Mouse (Mus musculus): Measurements from ENCODE around the gene Gria1.
A peak's percentile ranks its signal among the peaks of the same experiment; 100 is the strongest.

The Gria1 gene

GRCm38 (mm10) chr11:57051666-57052562 is 40.7 kb downstream of the Gria1 start:
- peak; percentile 97 for DNase-seq (ENCODE audit: low read depth)

- DNase-seq (ENCODE audit: low read depth): no peak
Observed at GRCm38 (mm10) chr11:57062441-57062840, 51.3 kb downstream of the Gria1 start.

- DNase-seq (ENCODE audit: low read depth): no peak
Observed at GRCm38 (mm10) chr11:57070196-57070901, 59.2 kb downstream of the Gria1 start.

- DNase-seq (ENCODE audit: low read depth): no peak
Observed at GRCm38 (mm10) chr11:57072171-57072570, 61.0 kb downstream of the Gria1 start.

GRCm38 (mm10) chr11:57079423-57079822 is 68.2 kb downstream of the Gria1 start:
- no peak for DNase-seq (ENCODE audit: low read depth)

GRCm38 (mm10) chr11:57089527-57089926 is 78.3 kb downstream of the Gria1 start:
- no peak for DNase-seq (ENCODE audit: low read depth)

- DNase-seq (ENCODE audit: low read depth): no peak
Observed at GRCm38 (mm10) chr11:57090705-57091104, 79.5 kb downstream of the Gria1 start.

- DNase-seq (ENCODE audit: low read depth): peak; percentile 34
Observed at GRCm38 (mm10) chr11:57091276-57091914, 80.2 kb downstream of the Gria1 start.

GRCm38 (mm10) chr11:57100491-57100890 is 89.3 kb downstream of the Gria1 start:
- DNase-seq (ENCODE audit: low read depth): no peak

- DNase-seq (ENCODE audit: low read depth): no peak
Observed at GRCm38 (mm10) chr11:57103751-57104254, 92.6 kb downstream of the Gria1 start.

- DNase-seq (ENCODE audit: low read depth): peak; percentile 31
Observed at GRCm38 (mm10) chr11:57105683-57106082, 94.5 kb downstream of the Gria1 start.

GRCm38 (mm10) chr11:57112386-57112785 is 101.2 kb downstream of the Gria1 start:
- no peak for DNase-seq (ENCODE audit: low read depth)

GRCm38 (mm10) chr11:57114410-57114809 is 103.2 kb downstream of the Gria1 start:
- no peak for DNase-seq (ENCODE audit: low read depth)

- DNase-seq (ENCODE audit: low read depth): no peak
Observed at GRCm38 (mm10) chr11:57127066-57127465, 115.9 kb downstream of the Gria1 start.

GRCm38 (mm10) chr11:57140162-57140780 is 129.1 kb downstream of the Gria1 start:
- no peak for DNase-seq (ENCODE audit: low read depth)

GRCm38 (mm10) chr11:57143681-57144080 is 132.5 kb downstream of the Gria1 start:
- DNase-seq (ENCODE audit: low read depth): no peak

- no peak for DNase-seq (ENCODE audit: low read depth)
Observed at GRCm38 (mm10) chr11:57145192-57145591, 134.0 kb downstream of the Gria1 start.

GRCm38 (mm10) chr11:57145704-57146103 is 134.5 kb downstream of the Gria1 start:
- DNase-seq (ENCODE audit: low read depth): no peak

- DNase-seq (ENCODE audit: low read depth): peak; percentile 54
Observed at GRCm38 (mm10) chr11:57151674-57152073, 140.5 kb downstream of the Gria1 start.

GRCm38 (mm10) chr11:57154998-57155397 is 143.8 kb downstream of the Gria1 start:
- no peak for DNase-seq (ENCODE audit: low read depth)

- no peak for DNase-seq (ENCODE audit: low read depth)
Observed at GRCm38 (mm10) chr11:57159412-57159811, 148.2 kb downstream of the Gria1 start.

GRCm38 (mm10) chr11:57160076-57160475 is 148.9 kb downstream of the Gria1 start:
- DNase-seq (ENCODE audit: low read depth): no peak

Measured in fibroblast of lung, adult 2 months (primary cell).